Mouse (Mus musculus) heart, adult 8-10 months (tissue): Measurements from ENCODE around the gene Srebf2. TPM values are rescaled to one million over a fixed set of nuclear protein-coding genes. Genes with fewer than 3 reads are reported as not detected.
A peak's percentile ranks its signal among the peaks of the same experiment; 100 is the strongest.

Experiments used
- DNase-seq: peaks from one replicate; pipeline ENCODE4 v3.0.0; 2022; ENCODE audit warnings: low spot score
- total RNA-seq, 4 experiments: library from RNA; stranded (reverse); gene quantifications; 2 replicates each; pipeline ENCODE4 v1.2.4; 2022

Gene Srebf2
- total RNA-seq, 4 experiments from 2014 or later: 20.0 to 25.1 (median 21.6) TPM

GRCm38 (mm10) chr15:82156298-82156697 is 9.3 kb downstream of the Srebf2 start:
- DNase-seq: no peak

GRCm38 (mm10) chr15:82156902-82157301 is 9.9 kb downstream of the Srebf2 start:
- DNase-seq: no peak

- no peak for DNase-seq
These were observed 11.5 kb downstream of the Srebf2 start for GRCm38 (mm10) chr15:82158243-82159035.

GRCm38 (mm10) chr15:82159471-82159870 is 12.5 kb downstream of the Srebf2 start:
- no peak for DNase-seq

GRCm38 (mm10) chr15:82160731-82161640 is 14.0 kb downstream of the Srebf2 start:
- no peak for DNase-seq

- no peak for DNase-seq
These were observed 15.1 kb downstream of the Srebf2 start for GRCm38 (mm10) chr15:82161965-82162600.

- no peak for DNase-seq
These were observed 16.5 kb downstream of the Srebf2 start for GRCm38 (mm10) chr15:82163356-82164060.

GRCm38 (mm10) chr15:82164061-82164399 is 17.0 kb downstream of the Srebf2 start:
- DNase-seq: no peak

GRCm38 (mm10) chr15:82164496-82164895 is 17.5 kb downstream of the Srebf2 start:
- DNase-seq: no peak

GRCm38 (mm10) chr15:82165332-82166239 is 18.6 kb downstream of the Srebf2 start:
- peak; percentile 76 for DNase-seq

- DNase-seq: no peak
These were observed 19.5 kb downstream of the Srebf2 start for GRCm38 (mm10) chr15:82166240-82167100.

GRCm38 (mm10) chr15:82167201-82168168 is 20.5 kb downstream of the Srebf2 start:
- DNase-seq: no peak

GRCm38 (mm10) chr15:82169671-82170070 is 22.7 kb downstream of the Srebf2 start:
- DNase-seq: no peak

GRCm38 (mm10) chr15:82170437-82171377 is 23.7 kb downstream of the Srebf2 start:
- no peak for DNase-seq

GRCm38 (mm10) chr15:82172648-82173047 is 25.7 kb downstream of the Srebf2 start:
- no peak for DNase-seq

GRCm38 (mm10) chr15:82175091-82175490 is 28.1 kb downstream of the Srebf2 start:
- no peak for DNase-seq

GRCm38 (mm10) chr15:82177743-82178290 is 30.8 kb downstream of the Srebf2 start:
- no peak for DNase-seq
